Mouse (Mus musculus): ENCODE measurements around the gene Zfp992.
"Not testable (repeated sequence)": the region's sequence is repeated elsewhere in the genome, so short reads cannot be mapped to it uniquely, and the experiment has no call there.

The Zfp992 gene

GRCm38 (mm10) chr4:146474716-146475676 lies 26.2 kb downstream of the Zfp992 start:
- DNase-seq (ENCODE audit: low spot score in 2 of 2), result not testable (repeated sequence)

- DNase-seq (ENCODE audit: low spot score in 2 of 2), result not testable (repeated sequence)
Observed at GRCm38 (mm10) chr4:146476260-146476659, 27.4 kb downstream of the Zfp992 start.

DNA sequence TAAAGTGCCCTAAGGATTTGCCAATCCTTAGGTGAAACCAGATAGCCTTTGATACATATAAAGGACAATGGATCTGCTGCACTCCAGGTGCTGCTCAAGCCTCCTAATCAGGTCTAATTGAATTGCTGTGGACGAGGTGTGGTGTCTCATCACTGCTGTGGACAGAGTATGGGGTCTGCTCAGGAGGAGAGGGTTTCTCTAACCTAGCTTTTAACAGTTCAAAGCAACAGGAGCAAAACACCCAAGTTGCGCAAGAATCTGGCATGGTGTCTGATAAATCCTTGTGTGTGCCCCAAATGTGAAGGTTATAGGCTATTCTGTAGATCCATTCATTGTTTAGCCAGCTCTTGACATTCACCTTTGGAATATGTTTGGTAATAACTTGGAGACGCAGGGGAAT lies 28.1 kb downstream of the Zfp992 start:
- DNase-seq (ENCODE audit: low spot score in 2 of 2), result not testable (repeated sequence)

DNA sequence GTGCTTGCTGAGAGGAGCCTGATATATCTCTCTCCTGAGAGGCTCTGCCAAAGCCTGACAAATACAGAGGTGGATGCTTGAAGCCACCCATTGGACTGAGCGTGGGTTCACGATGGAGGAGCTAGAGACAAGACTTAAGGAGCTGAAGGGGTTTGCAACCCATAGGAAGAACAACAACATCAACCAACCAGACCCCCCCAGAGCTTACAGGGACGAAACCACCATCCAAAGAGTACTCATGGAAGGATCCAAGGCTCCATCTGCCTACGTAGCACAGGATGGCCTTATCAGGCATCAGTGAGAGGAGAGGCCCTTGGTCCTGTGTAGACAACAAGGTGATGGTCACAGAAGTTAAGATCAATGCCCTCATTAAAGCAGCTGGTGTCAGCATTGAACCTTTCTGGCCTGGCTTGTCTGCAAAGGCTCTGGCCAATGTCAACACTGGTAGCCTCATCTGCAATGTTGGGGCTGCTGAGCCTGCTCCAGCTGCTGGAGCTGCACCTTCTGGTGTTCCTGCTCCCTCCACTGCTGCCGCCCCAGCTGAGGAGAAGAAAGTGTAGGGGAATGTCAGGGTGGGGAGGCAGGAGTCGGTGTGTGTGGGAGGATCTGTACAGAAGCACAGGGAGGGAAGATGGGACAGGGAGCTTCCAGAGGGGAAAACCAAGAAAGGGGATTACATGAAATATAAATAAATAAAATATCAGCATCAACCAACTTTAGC lies 31.7 kb downstream of the Zfp992 start:
- not testable (repeated sequence) for DNase-seq (ENCODE audit: low spot score in 2 of 2)

DNA sequence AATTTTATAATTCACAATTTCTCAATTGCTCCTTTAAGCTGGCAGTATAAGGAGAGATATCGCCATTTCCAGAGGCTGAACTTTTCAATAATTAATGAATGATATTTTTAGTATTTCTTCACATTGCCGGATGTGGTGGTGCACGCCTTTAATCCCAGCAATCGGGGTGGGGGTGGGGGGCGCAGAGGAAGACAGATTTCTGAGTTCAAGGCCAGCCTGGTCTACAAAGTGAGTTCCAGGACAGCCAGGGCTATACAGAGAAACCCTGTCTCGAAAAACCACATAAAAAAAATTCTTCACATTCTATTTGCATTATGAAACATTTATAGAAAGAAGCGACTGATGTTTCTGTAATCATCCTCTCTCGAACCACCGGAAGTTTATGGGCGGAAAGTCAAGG lies 33.7 kb downstream of the Zfp992 start:
- not testable (repeated sequence) for DNase-seq (ENCODE audit: low spot score in 2 of 2)

- DNase-seq (ENCODE audit: low spot score in 2 of 2), result not testable (repeated sequence)
Observed at GRCm38 (mm10) chr4:146483571-146484280, 34.9 kb downstream of the Zfp992 start.

GRCm38 (mm10) chr4:146484676-146485075 lies 35.9 kb downstream of the Zfp992 start:
- not testable (repeated sequence) for DNase-seq (ENCODE audit: low spot score in 2 of 2)

GRCm38 (mm10) chr4:146485183-146485939 lies 36.5 kb downstream of the Zfp992 start:
- not testable (repeated sequence) for DNase-seq (ENCODE audit: low spot score in 2 of 2)

GRCm38 (mm10) chr4:146486753-146487152 lies 37.9 kb downstream of the Zfp992 start:
- DNase-seq (ENCODE audit: low spot score in 2 of 2), result not testable (repeated sequence)

- DNase-seq (ENCODE audit: low spot score in 2 of 2), result not testable (repeated sequence)
Observed at GRCm38 (mm10) chr4:146489196-146489595, 40.4 kb downstream of the Zfp992 start.

DNA sequence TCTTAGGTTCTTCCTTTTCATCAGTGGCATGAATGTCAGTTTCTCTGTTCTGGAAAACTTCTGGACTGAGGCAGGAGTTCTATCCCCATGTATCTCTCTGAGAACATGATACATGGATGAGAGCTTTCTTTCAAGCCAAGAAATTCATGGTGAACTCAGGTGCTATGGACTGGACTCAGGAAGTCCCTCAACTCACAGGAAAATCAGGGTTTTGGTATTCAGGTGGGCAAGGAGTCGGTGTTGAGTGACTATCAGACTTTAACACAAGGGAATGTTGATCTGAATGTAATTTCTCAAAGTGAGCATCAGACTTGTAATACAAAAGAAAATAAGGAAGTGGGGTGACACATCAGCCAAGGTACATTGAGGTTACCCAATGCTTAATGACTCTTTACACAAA lies 43.2 kb downstream of the Zfp992 start:
- DNase-seq (ENCODE audit: low spot score in 2 of 2), result not testable (repeated sequence)

DNA sequence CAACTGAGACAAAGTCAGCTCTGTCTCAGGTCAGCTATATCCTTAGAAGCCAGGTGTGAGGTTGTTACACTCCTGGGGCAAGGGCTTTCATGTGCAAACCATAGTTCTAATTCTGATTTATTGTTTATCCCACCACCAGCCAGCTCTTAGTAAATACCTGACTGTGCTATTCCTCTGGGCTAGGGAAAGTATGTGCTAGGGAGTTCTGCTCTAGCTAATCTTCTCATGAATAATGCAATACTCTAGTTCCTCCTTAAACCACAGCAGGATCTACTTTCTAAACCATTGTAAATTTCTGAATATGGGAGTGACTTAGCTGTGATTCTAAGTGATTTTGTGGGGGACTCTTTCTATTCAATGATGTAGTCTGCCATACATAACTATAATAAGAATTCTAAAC lies 43.6 kb downstream of the Zfp992 start:
- DNase-seq (ENCODE audit: low spot score in 2 of 2), result no peak

DNA sequence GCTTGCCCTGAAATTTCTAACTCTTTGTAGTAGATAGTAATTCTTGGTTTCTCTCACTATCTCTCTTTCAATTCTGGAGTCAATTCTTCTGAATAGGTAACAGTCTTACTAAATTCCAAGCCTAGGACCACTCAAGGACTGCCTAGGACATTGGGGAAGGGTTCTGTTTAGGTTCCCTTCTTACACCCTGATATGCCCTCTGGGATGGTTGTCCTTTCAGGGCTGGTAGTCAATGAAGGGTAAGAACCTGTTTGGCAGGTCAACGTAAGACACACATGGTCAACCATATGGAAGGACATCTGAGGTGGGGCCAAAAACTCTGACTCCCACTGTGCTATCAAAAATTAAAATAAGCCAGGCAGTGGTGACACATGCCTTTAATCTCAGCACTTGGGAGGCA lies 44.0 kb downstream of the Zfp992 start:
- DNase-seq (ENCODE audit: low spot score in 2 of 2), result no peak

DNA sequence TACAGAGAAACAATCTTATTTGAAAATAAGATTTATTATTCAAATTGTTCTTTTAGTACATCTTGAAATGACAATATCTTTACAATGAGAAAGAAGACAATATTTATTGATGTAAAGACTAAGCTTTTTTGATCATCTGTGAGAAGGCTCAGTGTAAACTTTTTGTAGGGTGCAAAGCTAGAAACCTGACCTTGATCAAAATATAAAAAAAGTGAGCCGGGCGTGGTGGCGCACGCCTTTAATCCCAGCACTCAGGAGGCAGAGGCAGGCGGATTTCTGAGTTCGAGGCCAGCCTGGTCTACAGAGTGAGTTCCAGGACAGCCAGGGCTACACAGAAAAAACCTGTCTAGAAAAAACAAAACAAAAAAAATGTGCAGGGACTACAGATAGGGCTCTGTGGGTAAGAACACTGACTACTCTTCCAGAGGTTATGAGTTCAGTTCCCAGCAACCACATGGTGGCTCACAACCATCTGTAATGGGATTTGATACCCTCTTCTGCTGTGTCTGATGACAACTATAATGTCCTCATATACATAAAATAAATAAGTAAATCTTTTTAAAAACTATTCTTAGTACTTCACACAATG lies 44.6 kb downstream of the Zfp992 start:
- DNase-seq (ENCODE audit: low spot score in 2 of 2), result not testable (repeated sequence)

DNA sequence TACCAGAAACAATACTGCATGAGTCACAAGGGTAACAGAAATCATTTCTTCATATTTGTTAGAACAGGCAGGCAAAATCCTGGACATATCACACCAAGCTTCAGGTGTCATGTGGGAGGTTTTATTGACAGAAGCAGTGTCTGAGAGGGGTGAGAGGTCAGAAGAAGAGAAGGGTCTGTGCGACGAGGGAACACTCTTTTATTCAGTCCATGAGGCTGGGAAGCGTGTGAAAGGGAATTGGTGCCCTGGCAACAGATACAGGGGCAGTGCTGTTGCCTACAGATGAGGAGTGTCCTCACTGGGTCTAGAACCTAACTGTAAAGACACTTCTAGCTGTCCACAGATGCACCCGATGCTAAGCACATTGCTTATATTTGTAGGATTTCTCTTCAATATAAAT lies 46.2 kb downstream of the Zfp992 start:
- DNase-seq (ENCODE audit: low spot score in 2 of 2), result no peak

- not testable (repeated sequence) for DNase-seq (ENCODE audit: low spot score in 2 of 2)
Observed at GRCm38 (mm10) chr4:146497695-146498275, 49.0 kb downstream of the Zfp992 start.

- DNase-seq (ENCODE audit: low spot score in 2 of 2), result not testable (repeated sequence)
Observed at GRCm38 (mm10) chr4:146501727-146502126, 52.9 kb downstream of the Zfp992 start, which contains the start of gene Zfp981. Zfp981 (plus strand) TSS chr4:146502027.

DNA sequence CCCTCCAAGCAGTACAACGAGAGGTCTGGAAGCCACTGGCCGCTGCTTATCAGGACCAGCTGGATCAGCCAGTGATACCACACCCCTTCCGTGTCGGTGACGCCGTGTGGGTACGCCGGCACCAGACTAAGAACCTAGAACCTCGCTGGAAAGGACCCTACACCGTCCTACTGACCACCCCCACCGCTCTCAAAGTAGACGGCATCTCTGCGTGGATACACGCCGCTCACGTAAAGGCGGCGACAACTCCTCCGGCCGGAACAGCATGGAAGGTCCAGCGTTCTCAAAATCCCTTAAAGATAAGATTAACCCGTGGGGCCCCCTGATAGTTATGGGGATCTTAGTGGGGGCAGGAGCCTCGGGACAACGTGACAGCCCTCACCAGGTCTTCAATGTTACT lies 60.2 kb downstream of the Zfp992 start:
- DNase-seq (ENCODE audit: low spot score in 2 of 2), result not testable (repeated sequence)

DNA sequence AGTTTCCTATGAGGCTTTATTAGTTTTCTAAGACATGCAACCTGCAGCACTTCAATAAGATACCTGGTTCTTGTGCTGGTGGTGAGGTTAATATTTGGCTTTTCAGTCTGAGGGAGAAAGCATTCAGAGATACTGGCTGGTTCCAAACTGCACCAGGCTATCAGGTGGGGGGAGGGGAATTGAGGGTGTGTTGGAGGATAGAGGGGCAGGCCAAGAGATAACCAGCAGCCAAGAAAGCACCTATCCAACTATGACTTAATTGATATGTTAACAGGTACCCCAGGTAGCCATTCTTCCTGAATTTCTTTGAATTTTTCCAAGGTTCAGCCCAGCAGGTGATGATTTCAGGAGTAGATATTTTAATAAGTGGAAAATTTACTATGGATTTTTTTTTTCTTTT lies 63.0 kb downstream of the Zfp992 start:
- not testable (repeated sequence) for DNase-seq (ENCODE audit: low spot score in 2 of 2)

GRCm38 (mm10) chr4:146516474-146516873 lies 67.7 kb downstream of the Zfp992 start:
- DNase-seq (ENCODE audit: low spot score in 2 of 2), result no peak
